Mouse (Mus musculus): ENCODE data around the gene Dach1.

Gene Dach1

DNA sequence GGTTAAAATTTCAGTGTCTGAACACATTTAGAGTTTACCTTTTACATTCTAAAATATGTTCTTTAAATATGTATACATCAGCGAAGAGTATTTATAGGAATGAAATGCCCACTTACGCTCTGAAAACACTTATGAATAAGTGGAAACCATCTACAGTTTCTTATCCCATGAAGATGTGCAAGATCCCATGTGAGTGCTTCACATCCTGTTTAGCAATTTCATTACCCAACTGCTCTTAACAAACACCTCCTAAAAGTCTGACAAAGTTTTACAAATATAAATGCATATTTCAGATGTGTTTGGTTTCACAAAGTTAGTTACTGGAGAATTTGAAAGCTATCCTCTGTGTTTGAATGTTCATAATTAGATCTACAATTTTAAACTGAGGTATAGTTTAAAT is 59.6 kb downstream of the Dach1 start:
- DNase-seq (ENCODE audit: low spot score in 2 of 2), result no peak

DNA sequence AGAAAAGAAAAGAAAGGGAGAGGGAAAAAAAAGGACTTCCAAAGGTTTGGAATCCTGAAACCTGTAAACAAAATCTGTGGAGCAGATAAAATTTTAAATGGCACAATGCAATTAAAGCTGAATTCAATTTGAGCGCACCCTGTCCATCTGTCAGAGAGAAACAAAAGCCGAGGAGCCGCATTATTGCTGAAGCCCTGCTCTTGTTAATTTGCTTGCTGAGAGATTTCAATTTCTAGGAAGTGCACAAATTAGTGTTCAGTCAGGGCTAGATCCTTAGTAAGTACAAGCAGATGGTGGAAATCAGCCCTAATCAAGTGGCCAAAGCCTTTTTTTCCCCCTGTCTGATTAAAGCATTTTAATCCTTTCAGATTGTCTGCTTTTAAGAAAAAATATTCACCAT is 60.8 kb downstream of the Dach1 start:
- no peak for DNase-seq (ENCODE audit: low spot score in 2 of 2)

DNA sequence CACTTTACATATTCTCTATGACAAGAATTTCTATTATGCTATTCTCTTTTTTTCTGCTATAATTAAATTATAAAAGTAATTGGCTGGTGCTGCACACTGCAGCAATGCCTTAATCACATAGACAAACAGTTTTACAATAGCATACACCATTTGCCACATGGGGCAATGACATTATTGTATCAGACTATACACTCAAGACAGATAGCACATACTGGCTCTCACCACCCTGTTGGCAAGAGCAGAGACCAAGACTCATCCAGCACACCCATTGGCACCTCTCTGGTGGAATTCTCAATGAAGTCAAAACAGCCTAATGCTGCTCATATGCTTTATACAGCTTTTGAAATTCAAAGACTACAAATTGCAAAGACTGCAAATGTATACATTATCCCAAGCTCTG is 63.4 kb downstream of the Dach1 start:
- no peak for DNase-seq (ENCODE audit: low spot score in 2 of 2)

DNA sequence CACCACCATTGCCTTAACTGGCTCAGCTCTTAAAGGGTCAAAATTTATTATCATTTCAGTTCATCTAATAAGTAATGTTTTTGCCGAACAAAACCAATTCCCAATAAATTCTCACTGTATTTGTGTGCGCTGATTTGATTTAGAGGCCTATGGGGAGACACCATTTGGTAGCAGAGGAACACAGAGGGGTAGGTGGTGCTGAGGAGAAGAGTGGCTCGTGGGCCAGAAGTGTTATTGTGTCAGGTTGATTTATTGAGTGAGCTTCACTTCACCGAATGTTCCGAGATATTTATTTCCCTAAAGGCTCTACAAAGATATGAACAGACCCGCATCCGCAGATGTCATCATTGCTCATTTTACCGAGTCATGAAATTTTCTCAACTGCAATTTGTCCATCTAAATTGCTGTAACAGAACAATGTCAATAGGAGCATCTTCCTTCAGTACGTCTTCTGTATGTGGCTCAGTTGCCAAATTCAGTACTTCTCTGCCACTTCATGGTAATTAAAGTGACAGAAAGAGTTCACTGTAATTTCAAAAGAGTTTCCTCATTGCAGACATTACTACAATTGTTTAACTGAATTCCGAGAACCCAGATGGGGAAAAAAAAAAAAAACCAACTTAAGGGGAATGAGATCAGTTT is 65.1 kb downstream of the Dach1 start:
- no peak for DNase-seq (ENCODE audit: low spot score in 2 of 2)

DNA sequence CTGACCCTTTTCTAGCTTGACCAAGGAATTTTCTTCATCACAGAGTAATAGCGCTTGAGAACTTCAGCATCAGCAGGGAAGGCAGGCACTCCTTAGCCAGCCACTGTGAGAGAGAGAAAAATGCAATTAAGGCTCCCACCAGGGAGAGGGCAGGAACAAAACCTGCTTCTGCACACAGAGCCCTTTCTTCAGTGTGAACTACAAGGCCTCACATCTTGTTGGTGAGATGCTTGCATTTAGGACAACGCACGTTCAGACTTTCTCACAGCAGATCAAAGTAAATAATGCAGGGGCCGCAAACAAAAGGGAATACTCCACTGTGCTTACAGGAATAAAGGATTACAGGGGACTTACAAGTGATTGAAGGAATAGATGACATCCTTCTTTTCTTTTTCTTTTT is 74.3 kb downstream of the Dach1 start:
- DNase-seq (ENCODE audit: low spot score in 2 of 2), result no peak

DNA sequence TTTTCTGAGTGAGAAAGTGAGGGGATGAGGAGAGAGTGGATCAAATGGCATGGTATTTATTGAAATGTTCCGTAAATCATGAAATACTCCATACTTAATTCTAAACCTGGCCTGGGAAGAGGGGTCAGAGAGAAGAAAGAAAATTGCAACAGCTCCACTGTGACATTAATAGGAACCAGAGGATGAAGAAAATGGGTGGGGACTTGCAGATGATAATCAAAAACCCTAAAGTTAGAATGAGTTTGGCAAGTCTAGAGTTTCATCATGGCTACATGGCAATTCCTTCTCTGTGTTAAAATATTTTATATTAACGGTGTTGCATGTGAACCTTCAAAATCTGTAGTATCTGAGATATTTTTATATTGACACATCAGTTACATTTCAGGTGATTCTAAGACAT is 80.3 kb downstream of the Dach1 start:
- DNase-seq (ENCODE audit: low spot score in 2 of 2), result no peak

DNA sequence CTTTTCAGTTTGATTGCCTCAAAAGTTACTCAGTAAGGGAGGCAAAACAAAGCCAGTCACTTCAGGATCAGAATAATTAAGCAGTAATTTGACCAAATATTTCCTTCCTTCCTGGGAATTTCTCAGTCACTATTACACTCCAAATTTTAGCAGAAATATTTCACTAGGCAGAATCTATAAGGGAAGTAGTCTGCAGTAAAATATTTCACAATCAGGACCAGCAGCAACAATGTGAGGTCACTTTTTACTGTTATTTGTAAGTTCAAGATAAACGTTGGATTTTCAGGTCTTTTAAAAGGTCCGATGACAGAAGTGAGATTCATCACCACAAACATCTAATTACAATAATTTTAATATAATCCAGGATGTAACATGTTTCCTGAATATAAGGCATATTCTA is 82.2 kb downstream of the Dach1 start:
- no peak for DNase-seq (ENCODE audit: low spot score in 2 of 2)

DNA sequence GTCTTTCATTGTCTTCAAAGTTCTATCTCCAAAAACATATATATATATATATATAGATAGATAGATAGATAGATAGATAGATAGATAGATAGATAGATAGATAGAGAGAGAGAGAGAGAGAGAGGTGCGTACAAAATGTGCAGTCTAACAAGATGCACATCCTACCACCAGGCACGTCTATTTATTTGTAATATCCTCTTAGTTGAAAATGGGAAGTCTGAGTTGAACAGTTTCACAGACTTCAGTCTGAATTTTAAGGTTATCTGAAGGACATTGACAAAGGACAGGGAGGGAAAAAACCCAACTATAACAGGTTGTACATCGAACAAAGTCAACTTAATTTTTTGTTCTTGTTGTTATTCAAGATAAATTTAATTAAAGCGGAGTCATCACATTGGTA is 82.8 kb downstream of the Dach1 start:
- no peak for DNase-seq (ENCODE audit: low spot score in 2 of 2)

DNA sequence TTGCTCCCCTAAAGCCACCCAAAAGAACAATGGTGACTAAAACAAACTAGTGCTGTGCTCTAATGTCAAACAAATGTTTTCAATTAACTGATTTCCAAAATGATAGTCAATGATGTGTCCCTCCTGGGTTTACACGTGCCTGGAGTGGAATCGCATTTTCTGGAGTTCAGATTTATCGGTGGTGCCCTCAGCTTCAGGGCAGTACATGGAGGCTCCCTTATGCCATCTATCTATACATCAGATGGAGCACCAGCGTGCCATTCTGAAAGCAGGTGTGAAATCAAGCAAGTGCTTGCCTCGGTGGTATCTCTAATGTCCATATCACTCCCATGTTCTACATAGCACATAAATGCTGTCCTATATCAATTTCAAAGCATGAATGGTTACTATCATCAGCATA is 84.4 kb downstream of the Dach1 start:
- DNase-seq (ENCODE audit: low spot score in 2 of 2), result no peak

DNA sequence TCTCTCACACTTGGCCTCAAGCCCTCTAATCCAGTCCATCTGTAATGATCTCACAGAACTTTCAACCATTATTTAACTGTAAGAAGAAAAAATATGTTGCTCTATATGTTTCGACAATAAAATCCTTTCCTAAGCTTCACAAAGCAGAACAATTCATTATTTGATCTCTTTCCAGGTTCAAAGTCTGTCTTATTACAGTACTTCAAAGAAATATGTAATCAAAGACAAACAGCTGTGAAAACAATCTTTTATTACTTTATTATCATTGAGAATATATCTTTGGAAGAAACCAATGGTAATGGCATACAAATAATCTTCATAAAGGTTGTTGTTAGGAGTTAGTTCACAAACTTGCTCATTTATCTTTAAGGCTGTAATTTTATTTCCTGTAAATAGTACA is 84.8 kb downstream of the Dach1 start:
- DNase-seq (ENCODE audit: low spot score in 2 of 2), result no peak

DNA sequence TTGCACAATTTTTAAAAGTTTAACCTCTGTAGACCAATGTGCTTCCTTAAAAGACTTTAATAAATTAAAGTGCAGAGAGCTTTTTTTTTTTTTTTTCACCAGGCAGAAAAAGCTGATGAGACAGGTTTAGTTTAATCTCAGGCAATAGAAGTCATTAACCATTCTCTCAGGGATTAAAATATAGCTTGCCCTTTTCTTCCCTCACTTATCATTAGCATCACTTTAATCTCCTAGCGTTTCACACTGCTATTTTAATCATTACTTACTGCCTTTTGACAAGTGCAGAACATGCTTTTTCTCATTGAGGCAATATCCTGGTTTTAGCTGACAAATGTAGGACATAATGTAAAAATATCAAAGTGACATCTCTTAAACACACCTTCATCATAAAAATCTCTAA is 86.1 kb downstream of the Dach1 start:
- no peak for DNase-seq (ENCODE audit: low spot score in 2 of 2)

DNA sequence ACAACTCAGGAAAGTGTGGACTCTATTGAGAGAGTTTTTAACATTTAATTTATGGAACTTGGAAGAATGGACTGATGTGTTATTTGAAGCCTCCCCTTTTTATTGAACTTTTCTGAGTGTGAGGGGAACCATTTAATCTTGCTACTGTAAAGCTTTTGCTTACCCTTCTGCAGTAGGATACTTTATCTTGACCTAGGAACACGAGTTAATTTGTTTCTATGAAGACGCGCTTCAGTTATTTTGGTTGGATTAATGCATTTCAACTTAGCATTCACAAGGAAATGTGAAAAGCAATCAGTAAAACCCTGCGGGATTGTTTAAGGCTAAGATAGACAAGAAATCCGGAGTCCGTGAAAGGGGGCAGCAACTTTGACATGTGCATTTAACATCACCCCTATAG is 89.6 kb downstream of the Dach1 start:
- no peak for DNase-seq (ENCODE audit: low spot score in 2 of 2)

DNA sequence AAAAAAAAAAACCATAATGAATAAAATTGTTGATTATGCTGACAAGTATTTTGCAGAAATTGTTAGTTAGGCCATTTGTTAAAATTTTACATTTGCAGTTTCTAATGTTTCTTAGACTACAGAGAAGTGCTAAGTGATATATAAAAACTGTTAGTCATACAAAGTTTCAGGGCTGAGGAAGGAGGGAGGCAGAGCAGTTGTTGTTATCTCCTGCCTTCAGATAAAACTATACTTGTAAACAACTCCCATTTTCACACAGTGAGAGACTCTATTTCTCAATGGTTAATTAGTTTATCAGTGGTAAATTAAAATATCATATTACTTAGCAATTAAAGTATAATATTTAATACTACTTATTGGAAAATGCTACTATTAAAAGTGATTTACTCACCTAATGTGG is 91.6 kb downstream of the Dach1 start:
- DNase-seq (ENCODE audit: low spot score in 2 of 2), result no peak

DNA sequence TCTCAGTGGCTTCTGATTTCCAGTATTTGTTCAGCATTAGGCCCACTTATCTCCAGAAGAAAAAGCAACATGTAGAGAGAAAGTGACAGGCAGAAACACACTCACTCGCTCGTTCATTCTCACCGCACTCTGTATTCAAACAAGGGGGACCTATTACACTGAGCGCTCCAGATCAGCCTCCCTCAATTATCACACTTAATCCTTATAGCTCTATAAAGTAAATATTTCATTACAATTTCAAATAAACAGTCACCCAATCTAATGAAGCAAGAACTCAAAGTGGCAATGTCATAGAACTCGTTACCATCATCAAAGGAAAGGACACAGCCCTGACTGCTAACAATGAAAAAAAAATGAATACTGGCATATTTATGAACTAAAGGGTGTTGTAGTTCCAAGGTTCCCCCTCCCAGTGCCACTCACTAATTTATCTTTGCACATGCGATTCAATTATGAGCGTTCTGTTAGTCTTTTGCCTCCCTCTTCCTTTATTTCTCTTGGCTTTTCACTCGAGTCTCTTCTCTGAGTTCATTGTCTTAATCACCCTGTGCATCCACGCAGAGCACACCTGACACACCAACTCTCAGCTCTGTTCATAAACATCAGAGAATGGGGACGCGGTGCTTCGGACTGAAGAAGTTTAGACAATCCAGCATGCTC is 96.0 kb downstream of the Dach1 start:
- DNase-seq (ENCODE audit: low spot score in 2 of 2), result no peak

DNA sequence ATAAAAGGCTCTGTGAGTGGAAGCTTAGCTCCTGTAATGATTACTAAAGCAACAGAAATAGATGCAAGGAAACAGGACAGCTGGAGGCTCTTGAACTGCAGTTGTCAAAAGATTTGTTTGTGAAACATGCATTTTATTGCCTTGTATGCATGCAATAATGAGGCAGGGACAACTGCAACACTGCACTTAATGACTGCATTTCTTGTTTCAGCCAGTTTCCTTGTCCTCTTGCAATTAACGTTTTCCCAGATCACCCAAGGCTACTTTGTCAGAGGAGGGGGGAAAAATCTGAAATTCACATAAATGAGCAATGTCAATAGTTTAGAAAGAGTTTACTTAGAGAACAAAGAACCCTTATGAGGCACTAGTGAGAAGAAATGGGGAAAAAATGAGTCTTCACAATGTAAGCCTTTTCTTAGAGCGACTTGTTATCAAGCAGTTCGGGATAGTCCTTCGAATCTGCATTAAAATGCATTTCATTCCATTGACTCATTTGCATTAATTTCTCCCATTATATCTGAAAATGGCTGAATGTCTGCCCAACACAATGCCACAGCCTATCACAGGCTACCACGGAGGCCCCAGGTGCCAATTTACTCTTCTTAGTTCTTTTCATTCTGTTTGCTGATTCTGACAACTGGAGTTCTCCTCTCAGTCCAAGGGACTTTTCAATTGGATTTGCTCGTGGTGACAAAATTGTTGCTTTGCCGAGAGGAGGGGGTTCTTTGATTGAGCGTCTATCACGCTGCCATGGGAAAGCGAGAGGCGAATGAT is 96.7 kb downstream of the Dach1 start:
- no peak for DNase-seq (ENCODE audit: low spot score in 2 of 2)

DNA sequence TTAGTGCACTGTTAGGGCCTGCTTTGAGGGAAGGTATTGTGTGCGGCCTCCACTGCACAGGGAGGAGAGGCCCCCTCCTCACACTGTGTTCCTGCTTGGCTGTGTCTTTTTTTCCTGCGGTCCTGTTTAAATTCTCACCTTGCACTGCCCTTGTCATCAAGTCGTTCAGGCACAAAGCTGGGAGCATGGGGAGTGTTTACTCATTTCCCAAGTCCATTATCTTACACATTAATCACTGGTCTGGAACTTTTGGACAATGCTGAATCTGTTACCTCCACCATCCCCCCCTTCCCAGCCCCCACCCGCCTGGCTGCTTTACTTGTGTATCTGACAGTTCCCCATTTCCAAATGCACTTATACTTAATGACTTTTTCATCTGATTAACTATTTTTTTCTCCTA is 97.7 kb downstream of the Dach1 start:
- no peak for DNase-seq (ENCODE audit: low spot score in 2 of 2)

DNA sequence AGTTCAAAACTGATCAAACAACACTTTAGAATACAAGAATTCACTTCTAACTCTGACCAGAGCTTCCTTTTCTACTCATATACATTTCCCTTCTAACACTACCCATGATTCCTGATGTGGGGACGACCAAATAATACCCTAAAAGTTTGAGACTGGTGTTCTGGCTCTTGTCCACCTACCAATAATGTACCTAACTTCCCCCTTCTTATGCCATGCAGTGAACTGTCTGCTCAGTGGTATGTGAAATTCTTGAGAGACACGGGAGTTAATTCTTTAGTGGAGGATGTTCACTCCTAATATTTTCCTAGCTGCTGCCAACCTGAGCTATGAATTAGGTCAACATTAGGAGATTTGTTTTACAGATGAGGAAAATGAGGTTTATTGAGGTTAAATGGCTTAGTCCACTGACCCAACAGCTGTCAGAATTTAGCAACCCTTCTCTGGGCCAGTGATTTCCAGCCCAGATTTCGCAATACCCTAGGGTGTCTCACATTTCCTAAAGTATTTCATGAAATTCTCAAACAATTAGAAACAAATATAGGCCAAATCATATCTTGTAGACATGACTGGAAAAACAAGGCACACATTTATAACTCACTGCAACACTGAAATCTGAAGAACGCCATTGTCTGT is 102.2 kb downstream of the Dach1 start:
- no peak for DNase-seq (ENCODE audit: low spot score in 2 of 2)

DNA sequence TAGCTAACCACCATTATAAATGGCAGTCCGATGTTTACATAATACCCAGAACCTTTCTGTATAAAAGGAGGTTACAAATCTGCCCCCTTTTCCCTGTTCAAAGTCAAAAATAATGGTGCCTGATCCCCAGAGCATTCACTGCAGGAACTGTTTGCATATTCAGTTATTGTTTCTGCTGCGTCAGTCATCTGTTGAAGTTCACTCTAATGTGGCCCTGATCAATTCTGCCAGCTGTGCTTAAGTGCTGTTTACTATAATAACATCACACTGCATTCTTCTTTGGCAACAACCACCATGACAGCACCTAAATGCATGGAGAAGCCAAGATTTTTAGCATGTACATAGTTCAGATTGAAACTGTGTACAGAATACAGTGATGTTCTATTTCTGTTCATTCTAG is 105.4 kb downstream of the Dach1 start:
- no peak for DNase-seq (ENCODE audit: low spot score in 2 of 2)

DNA sequence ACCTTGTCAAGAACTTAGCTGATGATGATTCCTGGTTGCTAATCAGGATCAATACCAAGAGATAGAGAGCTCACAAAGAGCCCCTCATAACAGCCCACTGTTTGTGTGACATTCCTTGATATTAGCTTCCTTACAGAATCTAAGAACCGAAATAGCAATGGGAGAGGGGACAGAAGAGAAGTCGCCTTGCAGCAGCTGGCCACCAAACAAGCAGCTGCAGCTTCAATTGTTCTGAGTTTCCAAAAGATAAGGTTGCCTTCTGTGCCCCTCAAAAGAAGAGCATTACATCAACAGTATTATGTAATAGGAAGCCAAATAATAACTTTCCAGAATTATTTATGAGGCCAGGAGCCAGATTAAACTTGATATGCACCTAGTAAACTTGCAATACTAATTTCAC is 120.2 kb downstream of the Dach1 start:
- no peak for DNase-seq (ENCODE audit: low spot score in 2 of 2)

DNA sequence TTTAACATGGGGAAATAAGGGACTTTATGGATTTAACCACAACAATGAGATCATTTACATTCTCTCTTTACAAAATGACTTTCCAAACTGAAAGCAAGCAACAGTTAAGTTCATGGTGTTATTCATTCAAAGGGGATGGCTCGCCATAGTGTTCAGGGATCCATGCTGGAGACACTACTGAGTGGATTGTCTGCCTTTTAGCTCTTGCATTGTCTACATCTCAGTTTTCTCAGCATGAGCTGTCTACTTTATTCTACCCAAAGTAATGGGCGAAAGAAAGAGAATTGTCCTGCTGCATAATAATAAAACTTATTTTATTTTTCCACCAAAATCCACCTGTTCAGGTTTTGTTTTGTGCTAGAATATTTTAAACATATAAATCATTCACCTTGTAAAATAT is 121.2 kb downstream of the Dach1 start:
- no peak for DNase-seq (ENCODE audit: low spot score in 2 of 2)

DNA sequence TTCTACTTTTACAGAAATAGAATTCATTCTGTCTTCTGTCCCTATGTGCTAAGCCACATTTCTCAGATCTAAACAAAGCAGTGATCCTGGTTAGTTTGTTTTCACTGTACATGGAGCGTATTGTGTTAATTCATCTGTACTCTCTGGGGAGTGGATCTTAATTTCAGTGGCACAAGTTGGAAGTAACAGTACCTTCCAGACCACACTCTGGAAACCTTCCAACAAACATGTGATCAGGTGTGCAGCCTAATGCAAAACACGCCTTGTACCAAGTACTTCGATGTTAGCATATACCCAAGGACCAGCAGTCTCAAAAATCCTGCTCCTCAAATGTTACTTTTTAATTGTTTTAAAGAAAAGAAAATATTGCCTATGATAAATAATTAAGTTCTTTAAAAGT is 121.9 kb downstream of the Dach1 start:
- DNase-seq (ENCODE audit: low spot score in 2 of 2), result no peak

DNA sequence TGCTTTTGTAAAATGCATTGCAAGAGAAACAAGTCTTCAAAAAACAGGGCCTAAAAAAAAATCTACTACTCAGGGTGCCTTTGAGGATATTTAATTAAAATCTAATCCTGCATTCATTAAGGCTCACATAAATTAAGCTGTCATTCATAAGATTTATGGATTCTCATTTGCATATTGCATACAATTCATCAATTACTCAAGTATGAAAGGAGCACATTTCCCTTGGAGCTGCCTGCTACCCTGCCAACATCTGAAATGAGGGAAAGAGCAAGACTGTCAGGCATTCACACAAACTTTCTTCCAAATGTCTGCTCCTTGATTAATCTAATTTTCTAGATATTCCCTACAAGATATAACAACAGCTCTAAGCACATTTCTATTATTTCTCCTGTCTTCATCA is 122.6 kb downstream of the Dach1 start:
- DNase-seq (ENCODE audit: low spot score in 2 of 2), result no peak

DNA sequence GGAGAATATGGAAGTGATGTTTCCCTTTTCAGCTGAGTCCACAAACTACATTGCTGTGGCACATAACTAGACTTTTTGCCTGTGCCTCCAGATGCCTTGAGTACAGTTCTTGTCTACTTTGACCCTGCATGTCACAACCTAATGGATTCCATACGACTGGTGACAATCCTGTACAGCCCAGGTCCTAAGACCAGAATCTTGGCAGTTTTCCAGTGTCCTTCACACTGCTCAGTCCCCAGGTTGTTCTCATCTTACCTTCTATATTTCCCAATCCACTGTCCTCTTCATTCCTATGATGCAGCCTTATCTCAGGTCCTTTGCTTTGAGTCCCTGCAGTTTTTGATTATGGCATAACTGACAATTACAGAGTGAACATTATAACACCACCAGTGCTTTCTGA is 131.0 kb downstream of the Dach1 start:
- DNase-seq (ENCODE audit: low spot score in 2 of 2), result no peak
